Mouse (Mus musculus): Measurements from ENCODE around the gene Fahd2a.

GRCm38 (mm10) chr2:127387521-127387920 is 56.8 kb downstream of the Fahd2a start:
- TF ChIP-seq CTCF (IDR thresholded peaks at IDR 0.05; ENCODE audit: low read depth): no peak
- no peak for TF ChIP-seq EP300 (IDR thresholded peaks at IDR 0.05; ENCODE audit: low read depth)
